Mouse (Mus musculus) embryo, embryonic 11.5 days (tissue): ENCODE measurements around the gene Jmjd8.

ENCODE experiments used
- DNase-seq: peaks from one replicate; pipeline ENCODE4 v3.0.0-alpha.2; 2012; ENCODE audit warnings: low read depth, low spot score

Jmjd8 gene

DNA sequence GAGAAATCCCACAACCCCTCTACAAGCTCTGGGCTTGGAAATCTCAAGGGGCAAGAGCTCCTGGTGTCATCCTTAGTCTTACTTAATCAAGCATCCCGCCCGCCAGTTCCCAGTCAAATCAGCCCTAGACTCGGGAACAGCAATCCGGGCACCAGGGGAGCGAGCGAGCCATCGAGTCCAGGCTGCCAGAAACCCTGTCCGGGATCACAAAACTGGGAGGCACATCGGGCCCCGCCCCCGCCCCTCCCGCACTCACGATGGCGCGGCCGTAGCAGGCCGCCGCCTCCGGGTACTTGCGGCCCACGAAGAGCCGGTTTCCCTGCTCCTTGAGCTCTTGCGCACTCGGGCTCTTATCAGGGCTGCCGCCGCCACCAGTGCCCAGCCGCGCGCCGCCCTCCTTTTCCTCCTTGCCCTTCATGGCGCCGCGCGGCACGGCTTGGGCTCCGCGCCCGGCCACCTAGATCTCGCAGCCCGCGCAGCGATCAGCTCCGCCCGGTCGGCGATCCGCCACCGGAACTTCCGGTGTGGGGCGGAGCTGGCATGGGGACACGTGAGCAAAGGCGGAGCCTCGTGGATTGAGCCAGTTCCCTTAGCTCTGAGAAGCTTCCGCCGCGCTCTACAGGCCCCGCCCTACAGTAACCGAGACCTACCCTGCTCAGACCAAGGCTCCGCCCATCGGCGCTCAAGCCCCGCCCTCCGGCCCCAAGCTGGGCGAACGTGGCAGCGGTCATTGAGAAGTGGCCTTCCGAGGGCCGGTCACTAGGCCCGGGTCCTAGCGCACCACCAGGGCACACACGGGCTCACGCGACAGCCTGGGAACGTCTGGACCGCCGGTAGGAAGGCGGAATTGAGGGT is 4.0 kb downstream of the Jmjd8 start:
- DNase-seq, result peak; percentile 99

DNA sequence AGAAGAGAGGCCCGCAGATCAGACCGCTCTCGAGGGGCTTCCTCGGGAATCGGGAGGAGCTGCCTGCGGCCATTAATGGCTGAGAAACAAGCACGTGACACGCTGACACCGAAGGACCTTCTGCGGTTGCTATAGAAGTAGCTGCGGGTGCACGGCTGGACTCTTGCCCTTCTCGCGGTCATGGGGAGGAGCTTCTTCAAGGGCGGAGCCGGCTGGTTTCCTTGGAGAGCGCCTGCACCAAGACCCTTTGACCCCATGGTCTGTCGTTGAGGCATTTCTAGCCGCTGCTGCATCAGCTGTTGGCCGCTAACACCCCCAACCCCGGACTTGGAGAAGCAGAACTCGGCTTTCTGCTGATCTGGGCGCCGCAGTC is 4.6 kb downstream of the Jmjd8 start, which contains the start of gene Stub1:
Gene Stub1 (minus strand): TSS at position 114 of the 373 bp plus-strand sequence.
- peak; percentile 82 for DNase-seq

DNA sequence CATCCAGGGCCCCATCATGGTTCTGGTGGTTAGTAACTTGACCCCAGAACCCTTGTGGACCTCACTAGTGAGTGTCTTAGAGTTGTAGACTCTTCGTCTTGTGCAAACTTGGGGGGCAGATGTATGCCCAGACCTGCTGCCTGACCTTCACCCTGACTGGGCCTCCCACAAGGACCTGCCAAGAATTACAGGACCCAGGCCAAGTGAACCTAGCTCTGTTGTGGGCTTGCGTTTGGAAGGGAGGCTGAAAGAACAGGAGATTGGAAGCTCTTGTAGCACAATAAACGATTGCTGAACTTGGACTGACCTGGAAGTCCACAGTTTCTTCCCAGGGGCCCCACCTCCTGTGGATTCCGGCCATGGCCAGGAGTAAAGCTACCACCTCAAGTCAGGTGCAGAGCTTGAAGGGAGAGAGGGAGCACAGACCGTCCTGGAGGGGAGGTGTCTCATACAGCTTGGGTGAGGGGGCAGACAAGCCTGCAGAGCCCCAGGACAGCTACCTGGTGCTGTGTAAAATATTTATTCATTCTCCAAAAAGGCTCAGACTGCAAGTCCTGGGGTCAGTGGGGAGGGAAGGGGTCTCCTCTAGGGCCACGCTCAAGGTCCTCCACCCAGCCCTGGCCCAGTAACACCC is 5.4 kb downstream of the Jmjd8 start:
- no peak for DNase-seq

DNA sequence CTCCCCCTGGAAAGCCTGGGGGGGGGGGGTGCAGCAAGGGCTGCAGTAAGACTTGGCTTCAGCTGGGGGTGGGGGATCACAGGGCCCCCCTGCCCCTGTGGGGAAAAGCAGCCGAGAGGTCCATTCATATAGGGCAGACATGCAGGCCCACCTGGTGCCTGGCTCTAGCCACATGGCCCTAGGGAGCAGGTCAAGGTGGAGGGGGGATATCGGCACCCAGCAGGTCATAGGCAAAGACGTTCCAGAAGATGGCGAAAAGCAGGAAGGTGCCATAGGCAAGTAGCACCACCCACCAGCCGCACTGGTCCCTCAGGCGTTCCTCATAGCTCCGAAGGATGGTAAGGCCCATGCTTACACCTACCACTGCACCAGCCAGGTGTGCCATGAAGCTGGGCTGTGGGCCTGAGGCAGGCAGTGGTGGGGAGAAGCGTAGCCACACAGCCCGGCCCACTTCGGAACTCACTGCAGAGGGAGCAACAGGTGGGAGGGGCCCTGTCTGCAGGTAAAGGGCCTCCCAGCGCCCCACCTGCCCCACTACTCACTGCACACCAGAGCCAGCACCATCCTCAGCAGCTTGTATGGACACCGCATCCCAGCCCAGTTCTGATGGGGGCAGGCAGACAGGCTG is 6.0 kb downstream of the Jmjd8 start:
- no peak for DNase-seq

DNA sequence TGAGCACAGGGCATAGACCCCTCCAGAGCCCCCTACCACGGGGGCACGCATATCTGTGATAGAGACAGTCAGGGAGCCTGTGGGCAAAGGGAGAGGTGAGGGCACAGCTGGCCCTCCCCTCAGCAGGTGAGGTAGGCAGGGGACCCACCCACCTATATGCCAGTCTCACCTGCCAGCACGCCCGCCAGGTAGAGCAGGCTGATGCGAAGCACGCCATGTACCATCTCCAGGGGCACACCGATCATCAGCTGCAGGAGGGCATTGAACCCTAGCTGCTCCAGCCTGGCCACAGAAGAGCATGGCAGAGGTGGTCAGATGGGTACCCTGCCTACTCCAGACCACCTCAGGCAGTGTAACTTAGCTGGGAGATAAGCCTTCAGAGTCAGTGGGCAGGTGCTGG is 6.6 kb downstream of the Jmjd8 start:
- DNase-seq, result no peak

DNA sequence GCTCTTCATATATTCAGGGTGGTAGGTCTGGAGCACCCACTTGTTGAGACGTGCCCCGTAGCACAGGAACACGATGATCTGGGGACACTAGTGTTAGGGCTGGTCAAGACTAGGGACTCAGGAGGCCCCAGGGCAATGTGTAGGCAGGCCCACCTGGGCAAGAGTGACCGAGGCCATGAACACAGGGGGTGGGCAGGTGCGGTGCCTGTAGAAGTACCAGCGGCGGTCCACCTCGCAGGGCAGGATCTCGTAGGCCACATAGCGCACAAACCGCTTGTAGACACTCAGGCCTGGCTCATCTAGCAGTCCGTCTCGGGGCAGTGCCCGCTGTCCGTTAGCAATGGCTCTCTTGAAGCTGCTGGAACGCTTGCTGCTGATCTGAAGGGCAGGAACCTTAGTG is 7.1 kb downstream of the Jmjd8 start:
- DNase-seq, result no peak

DNA sequence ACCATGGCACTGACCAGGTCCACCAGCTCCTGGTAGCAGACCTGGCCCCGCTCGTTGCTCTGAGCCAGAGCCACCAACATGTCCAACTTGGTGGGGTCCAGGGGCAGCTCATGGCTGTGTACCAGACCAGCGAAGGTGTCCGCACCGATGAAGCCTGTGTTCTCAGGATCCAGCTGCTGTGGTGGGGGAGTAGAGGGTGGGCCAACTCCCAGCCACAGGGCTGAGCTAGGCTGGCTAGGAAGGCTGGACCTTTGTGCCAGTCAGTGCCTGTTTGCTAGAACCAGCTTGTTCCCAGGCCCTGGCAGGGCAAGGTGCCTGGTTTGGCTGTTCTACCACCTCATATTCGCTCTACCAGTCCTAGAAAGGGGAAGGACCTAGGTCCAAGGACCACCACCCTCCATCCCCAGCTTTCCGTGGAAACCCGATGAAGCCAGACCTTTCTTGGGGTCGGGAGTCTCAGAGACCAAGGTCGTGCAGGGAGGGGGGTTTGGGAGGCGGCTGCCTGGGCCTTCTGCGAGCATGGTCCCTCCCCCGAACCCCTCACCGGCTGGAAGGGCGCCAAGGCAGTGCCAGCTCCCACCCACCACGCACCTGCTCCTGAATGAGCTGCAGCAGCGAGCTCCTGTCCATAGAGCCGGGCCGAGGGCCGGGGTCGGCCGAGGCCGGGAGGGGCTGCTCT is 7.9 kb downstream of the Jmjd8 start:
- DNase-seq, result no peak

DNA sequence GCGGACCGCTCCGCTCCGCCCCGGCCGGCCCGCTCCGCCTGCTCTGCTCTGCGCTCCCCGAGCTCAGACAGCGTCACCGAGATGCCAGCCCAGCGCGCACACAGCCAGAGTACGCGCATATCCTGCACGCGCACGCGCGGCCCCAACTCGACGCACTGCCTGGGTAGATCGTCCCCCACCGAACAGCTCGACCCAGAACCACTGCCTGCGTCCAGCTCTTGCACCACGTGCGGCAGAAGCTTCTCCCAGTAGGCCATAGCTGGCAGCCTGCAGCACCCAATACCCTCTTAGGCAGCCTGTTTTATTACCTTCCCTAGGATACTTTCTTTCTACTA is 8.4 kb downstream of the Jmjd8 start, which contains the start of gene Rhbdl1:
Gene Rhbdl1 (minus strand): TSS at position 220 of the 335 bp plus-strand sequence.
- no peak for DNase-seq

DNA sequence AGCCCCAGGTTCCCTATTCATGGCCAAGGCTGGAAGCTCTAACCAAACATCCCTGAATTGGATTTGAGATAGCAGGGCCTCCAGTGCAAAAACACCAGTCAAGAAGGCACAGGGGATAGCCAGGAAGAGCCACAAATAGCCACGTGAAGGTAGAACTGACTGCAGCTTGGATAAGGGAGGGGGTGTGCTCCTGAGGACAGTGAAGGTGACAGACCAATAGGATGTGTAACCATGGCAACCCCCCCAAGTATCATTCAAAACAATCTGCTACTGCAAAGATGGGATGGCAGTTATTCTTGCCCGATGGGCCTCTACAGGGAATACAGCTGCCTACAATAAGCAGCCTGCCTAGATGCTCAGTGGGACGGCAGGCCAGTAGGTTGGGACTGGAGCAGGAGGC is 8.9 kb downstream of the Jmjd8 start:
- no peak for DNase-seq

DNA sequence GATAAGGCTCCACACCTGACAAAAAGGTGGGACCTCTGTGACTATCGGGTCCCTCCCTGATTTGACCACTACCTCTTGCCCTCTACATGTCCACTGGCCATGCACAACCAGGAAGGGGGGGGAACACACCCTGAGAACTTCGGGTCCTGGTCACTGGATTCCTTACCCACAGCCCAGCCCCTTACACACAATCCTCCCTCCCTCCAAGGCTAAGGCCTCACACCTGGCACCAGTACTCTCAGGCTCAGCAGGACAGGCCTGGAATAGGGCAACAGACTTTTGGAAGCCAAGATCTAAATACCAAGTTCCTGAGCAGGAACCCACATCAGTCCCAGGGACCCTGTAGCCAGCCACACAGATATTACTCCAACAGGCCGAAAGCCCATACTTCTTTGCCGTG is 10.2 kb downstream of the Jmjd8 start:
- no peak for DNase-seq

DNA sequence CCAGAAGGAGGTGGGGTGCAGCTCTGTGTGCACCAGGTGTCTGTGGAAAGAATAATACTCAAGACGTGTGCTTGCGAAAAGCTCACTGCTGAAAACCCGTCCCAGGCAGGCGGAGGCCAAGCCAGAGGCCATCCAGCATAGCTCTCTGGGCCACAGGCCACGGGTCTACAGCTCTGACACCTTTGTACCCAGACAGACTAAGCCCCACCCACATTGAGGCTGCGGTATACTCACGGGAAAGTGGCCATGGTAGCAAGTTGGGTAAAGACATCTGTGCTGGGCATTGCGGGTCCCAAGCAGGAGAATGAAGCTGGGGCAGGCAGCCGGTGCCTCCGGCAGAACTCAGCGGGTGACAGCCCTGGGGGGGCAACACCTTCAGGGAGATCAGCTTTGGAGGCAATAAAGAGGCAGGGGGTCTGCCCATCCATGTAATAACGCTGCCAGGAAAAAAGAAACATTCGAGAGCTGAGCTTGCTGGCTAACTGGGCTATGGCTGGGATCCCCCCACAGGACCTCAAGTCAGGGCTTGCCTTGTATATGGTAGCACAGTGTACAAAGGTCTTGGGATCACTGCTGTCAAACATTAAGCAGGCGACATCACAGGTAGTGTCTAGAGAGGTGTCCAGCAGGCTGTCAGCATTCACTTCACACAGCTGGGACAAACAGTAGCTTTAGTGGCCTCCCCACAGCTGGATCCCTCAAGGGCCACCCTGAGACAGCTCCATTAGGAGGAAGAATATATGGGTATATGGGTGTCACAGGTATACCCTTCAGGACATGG is 11.0 kb downstream of the Jmjd8 start:
- DNase-seq, result no peak

DNA sequence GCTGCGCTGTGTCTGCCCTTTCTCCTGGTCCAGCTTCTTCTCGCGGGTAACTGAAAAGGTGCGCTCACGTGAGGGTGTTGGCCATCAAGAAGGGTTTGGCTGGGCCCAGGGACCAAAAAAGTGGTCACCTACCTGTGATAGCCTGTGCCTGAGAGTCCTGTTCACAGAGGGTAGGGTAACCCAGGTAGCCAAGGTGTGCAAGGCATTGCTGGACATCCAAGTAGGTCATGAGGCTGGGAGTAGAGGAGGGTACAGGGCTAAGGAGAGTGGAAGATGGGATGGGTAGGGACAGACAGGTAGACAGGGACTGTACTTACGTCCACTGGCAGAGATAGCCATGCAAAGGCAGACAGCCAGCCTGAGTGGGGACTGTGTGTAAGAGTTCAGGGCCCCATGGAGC is 11.9 kb downstream of the Jmjd8 start:
- DNase-seq, result no peak

DNA sequence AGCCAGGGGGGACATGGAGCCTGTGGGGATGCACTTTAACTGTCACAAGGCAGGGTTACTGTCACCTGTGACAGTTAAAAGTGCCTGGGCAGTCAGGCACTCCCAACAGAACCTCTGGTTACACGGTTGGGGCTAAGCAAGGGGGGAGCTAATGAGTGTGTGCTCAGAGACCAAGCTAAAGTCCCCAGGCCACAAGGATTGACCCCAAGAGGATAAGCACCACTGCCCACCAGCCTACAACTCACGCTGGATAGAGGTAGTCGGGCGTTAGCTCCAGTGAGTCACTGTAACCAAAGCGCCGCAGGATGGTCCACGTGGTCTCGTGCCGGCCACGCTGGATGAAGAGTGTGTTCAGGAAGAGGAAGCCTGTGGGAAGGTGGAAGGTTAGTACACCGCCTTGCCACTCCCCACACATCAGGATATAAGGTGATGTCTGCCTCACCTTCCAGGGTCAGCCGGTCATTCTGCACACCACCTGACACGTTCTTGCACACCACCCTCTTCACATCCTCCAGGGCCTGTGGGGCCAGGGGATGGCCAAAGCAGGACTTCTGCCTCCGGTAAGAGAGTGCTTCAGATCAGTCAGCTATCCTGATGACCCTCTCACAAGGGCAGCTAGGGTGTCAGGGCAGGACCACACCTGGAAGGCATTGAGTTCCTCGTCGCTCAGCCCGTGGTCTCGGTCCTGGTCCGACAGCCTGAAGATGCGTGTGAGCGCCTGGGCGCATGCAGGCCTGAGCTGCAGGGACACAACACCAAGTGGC is 12.6 kb downstream of the Jmjd8 start, which contains the start of gene Gm20683:
Gene Gm20683 (minus strand): TSS at position 647 of the 764 bp plus-strand sequence.
- DNase-seq, result no peak

DNA sequence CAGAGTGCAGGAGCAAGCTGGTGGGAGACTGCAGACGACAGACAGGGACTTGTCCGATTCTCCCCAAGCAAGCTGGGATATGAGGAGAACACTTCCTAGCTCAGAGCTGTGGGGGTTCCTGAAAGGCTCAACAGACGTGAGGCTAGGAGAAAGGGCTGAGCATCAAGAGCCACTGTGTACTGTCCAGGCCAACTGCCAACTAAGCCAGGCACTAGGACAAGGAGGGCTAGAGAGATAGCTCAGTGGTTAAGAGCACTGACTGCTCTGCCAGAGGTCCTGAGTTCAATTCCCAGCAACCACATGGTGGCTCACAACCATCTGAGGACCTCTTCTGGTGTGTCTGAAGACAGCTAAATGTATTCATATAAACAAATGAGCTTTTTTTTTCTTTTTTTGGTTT is 13.8 kb downstream of the Jmjd8 start:
- no peak for DNase-seq

DNA sequence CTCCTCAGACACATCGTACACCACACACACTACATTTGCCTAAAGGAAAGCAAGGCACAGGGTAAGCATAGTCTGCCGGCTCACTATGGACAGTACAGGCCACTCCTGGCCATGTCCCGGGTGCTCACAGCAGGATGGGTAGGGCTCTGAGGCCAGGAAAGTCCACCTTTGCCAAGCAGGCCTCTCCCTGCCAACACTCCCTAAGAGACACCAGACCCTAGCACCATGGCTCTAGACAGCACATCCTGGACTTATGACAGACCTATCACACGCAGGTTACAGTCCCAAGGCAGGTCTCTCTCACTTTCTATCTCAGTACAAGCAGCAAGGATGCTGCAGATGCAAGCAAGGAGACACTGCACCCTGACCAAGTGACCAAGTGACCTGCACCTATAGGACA is 14.5 kb downstream of the Jmjd8 start:
- DNase-seq, result no peak

DNA sequence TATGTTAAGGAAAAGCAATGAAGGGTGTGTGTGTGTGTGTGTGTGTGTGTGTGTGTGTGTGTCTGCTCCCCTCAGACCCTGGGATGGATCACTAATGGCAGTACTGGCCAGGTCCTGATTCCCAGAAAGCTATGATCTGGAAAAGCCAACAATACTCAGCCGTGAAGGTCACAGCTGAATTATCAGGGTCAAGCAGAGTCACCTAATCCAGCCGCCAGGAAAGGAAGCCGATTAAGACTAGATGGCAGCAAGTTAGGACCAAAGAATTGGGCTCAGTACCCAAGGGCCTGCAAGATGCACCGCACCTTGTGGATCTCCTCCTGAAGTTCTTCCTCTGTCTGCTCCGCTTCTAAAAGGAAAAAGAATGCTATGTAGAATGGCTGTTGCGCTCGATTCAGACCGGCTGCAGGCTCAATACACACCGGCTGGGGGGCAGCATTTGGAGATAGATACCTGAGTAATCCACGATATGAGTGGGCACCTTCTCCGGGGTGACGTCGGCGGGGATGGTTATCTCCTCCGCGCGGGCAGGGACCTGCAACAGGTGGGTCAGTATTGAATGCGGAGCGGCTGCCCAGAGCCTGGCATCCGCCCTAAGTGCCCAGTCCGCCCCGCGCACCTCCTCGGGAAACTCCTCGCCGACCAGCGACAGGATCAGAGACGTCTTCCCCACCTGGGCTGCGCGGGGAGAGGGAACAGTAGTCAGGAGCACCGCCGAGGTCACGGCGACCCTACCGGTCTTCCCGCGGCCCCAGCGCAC is 15.1 kb downstream of the Jmjd8 start:
- no peak for DNase-seq

DNA sequence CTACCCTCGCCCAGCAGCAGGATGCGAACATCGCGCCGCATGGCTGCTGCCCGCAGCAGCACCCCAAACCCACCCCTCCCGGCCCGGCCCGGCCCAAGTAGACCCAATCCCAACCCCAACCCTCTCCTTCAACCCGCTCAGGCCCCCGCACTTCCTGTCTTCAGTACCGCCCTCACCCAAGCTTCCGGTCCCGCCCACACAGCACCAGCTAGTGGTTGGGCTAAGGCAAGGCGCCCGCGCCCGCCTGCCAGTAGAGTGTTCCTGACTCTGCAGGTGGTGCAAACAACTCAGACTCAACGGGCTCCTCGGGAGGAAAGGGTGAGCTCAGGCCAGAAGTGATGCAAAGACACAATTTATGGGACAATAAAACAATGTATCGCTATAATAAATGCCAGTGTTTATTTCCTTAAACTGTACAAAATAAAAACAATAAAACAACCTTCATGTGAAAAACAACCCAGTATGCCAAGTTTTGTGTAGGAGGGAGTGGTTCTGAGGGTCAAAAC is 15.8 kb downstream of the Jmjd8 start, which contains the start of gene Rhot2:
Gene Rhot2 (minus strand): TSS at position 456 of the 506 bp plus-strand sequence.
- peak; percentile 84 for DNase-seq

DNA sequence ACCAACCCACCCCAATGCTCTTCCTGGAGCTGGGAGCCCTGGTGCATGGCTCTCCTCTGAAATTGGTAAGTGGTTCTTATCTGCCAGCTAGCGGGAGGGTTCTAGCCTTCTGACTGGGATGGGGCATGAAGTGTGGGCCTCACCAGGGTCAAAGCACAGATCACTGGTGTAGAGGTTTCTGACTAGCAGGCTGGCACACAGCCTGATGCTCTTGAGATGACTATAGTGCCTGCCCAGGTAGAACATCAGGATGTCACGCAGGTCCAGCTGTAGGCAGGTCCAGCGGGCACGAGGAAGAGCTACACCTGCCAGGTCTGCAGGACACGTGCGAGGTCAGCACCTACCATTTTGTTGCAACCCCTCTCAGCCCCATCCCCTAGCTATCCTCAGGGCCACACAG is 31.6 kb downstream of the Jmjd8 start:
- DNase-seq, result no peak
